Mouse (Mus musculus) stomach, embryonic 14.5 days (tissue): ENCODE data around the gene Serpine2. TPM values are rescaled to one million over a fixed set of nuclear protein-coding genes. Genes with fewer than 3 reads are reported as not detected.

Experiments
- ATAC-seq: fragments of 200-750 bp; cut with Nextera tagmentation; 2 replicates; pipeline ENCODE4 v1.8.0; 2017; ENCODE audit warnings: low read depth, moderate TSS enrichment; ENCODE audit not compliant: insufficient number of reproducible peaks, insufficient read depth, low FRiP score
- H3K27ac ChIP-seq: fragments of 300-500 bp; sonication (generic); 2 replicates; pipeline ENCODE4 v1.5.1; 2014; ENCODE audit warnings: mild to moderate bottlenecking, low read length, moderate library complexity, mixed read lengths
- H3K27me3 ChIP-seq: fragments of 300-500 bp; sonication (generic); 2 replicates; pipeline ENCODE4 v1.6.1; 2014; ENCODE audit warnings: low read length, control low read depth, mixed read lengths; ENCODE audit not compliant: control insufficient read depth, insufficient read depth
- H3K36me3 ChIP-seq: fragments of 300-500 bp; sonication (generic); 2 replicates; pipeline ENCODE4 v1.6.1; 2014; ENCODE audit warnings: mild to moderate bottlenecking, control low read depth, low read length, moderate library complexity, mixed read lengths; ENCODE audit not compliant: control insufficient read depth, insufficient read depth
- H3K4me1 ChIP-seq: fragments of 300-500 bp; sonication (generic); 2 replicates; pipeline ENCODE4 v1.6.1; 2014; ENCODE audit warnings: low read length, control low read depth, mixed read lengths; ENCODE audit not compliant: control insufficient read depth, insufficient read depth
- H3K4me2 ChIP-seq: fragments of 300-500 bp; sonication (generic); replicated peaks from 2 replicates; pipeline ENCODE4 v1.6.1; 2014; ENCODE audit warnings: low read depth, low read length, control low read depth
- H3K4me3 ChIP-seq: fragments of 300-500 bp; sonication (generic); 2 replicates; pipeline ENCODE4 v1.5.1; 2014; ENCODE audit warnings: low read depth, low read length, control low read depth
- H3K9ac ChIP-seq: fragments of 300-500 bp; sonication (generic); replicated peaks from 2 replicates; pipeline ENCODE4 v1.6.1; 2014; ENCODE audit warnings: low read depth, mild to moderate bottlenecking, control low read depth, low read length, moderate library complexity, mixed read lengths
- H3K9me3 ChIP-seq: fragments of 300-500 bp; sonication (generic); 2 replicates; pipeline ENCODE4 v1.6.1; 2016; ENCODE audit warnings: low read depth, low read length, control low read depth; ENCODE audit not compliant: control insufficient read depth
- WGBS: fragments of 180-500 bp; shearing (Covaris S2); extraction: QIAGEN DNeasy Blood & Tissue Kit; methylation state at CpG from one replicate; pipeline ENCODE4 v1.1.7; 2014; 5-methylcytosine and 5-hydroxymethylcytosine counted together
- polyA plus RNA-seq: library from polyadenylated mRNA; unstranded; fragments of >200 nt; fragmentation: Nextera tagmentation; extraction: Ambion mirVana; gene quantifications from 2 replicates; pipeline ENCODE4 v1.2.1, GENCODE M21; 2014

The Serpine2 gene
- polyA plus RNA-seq, 1 experiment from 2014 or later = 127 TPM

DNA sequence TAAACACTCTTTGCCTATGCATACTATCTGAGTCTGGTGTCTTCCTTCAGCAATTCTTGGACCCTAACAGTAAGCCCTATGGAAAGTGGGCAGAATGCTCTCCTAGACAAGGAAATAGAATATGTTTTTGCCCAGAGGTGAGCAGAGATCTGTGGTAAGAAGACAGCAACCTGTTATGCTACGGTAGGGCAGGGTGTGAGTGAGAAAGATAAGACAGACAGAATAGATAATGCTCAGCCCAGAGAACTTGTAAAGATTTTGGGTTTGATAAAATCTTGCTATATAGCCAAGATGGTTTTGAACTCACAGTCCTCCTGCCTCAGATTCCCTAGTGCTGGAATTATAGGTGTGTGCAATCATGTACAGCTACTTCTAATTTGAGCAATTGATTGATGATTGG is 96.5 kb downstream of the Serpine2 start:
- H3K4me3 ChIP-seq = no peak overlapping the region
- no peaks in the 10 kb centered on the region for H3K9me3 ChIP-seq
- H3K27me3 ChIP-seq = no peaks in the 10 kb centered on the region
- H3K9ac ChIP-seq = no peak overlapping the region
- H3K4me1 ChIP-seq = peaks cover 8% of the 10 kb centered on the region; the same call in 1 of the 2 replicates
- no peak for ATAC-seq
- WGBS = 73% methylated on average over 1 of the region's 1 CpGs
- H3K27ac ChIP-seq = no peak overlapping the region
- no peak overlapping the region for H3K4me2 ChIP-seq
- H3K36me3 ChIP-seq = no peaks in the 10 kb centered on the region

GRCm38 (mm10) chr1:79764031-79764430 is 96.9 kb downstream of the Serpine2 start:
- Histone ChIP-seq H3K4me1 (peaks cover 8% of the 10 kb centered on the region; the same call in 1 of the 2 replicates), H3K27ac (no peak overlapping the region), H3K9me3 (no peaks in the 10 kb centered on the region), H3K4me2 (no peak overlapping the region), H3K27me3 (no peaks in the 10 kb centered on the region), H3K9ac (no peak overlapping the region), H3K36me3 (no peaks in the 10 kb centered on the region), H3K4me3 (no peak overlapping the region)
- no peak for ATAC-seq
- 87% methylated on average over 2 of the region's 2 CpGs for WGBS

GRCm38 (mm10) chr1:79762282-79763250 is 98.4 kb downstream of the Serpine2 start:
- no peak overlapping the region; the same call in 1 of the 2 replicates for H3K4me3 ChIP-seq
- H3K4me1 ChIP-seq = peaks cover 8% of the 10 kb centered on the region; the same call in 1 of the 2 replicates
- H3K9ac ChIP-seq = no peak overlapping the region
- H3K27me3 ChIP-seq = no peaks in the 10 kb centered on the region
- ATAC-seq = no peak
- peak overlapping the region; percentile 85 for H3K4me2 ChIP-seq
- WGBS = 55% methylated on average over 16 of the region's 16 CpGs
- H3K9me3 ChIP-seq = no peaks in the 10 kb centered on the region
- no peak overlapping the region for H3K27ac ChIP-seq
- H3K36me3 ChIP-seq = no peaks in the 10 kb centered on the region

GRCm38 (mm10) chr1:79761917-79762271 is 99.1 kb downstream of the Serpine2 start:
- peak overlapping the region; percentile 85 for H3K4me2 ChIP-seq
- peak overlapping the region; percentile 85 for H3K4me3 ChIP-seq
- ATAC-seq = peak; percentile 21; the same call in 1 of the 2 replicates
- peaks cover 8% of the 10 kb centered on the region; the same call in 1 of the 2 replicates for H3K4me1 ChIP-seq
- no peaks in the 10 kb centered on the region for H3K36me3 ChIP-seq
- H3K27me3 ChIP-seq = no peaks in the 10 kb centered on the region
- H3K27ac ChIP-seq = no peak overlapping the region
- no peaks in the 10 kb centered on the region for H3K9me3 ChIP-seq
- no peak overlapping the region for H3K9ac ChIP-seq
- WGBS = 6% methylated on average over 6 of the region's 6 CpGs

- Histone ChIP-seq H3K4me3 (peak overlapping the region; percentile 85), H3K27ac (no peak overlapping the region), H3K4me1 (peaks cover 8% of the 10 kb centered on the region; the same call in 1 of the 2 replicates), H3K4me2 (peak overlapping the region; percentile 85), H3K36me3 (no peaks in the 10 kb centered on the region), H3K9me3 (no peaks in the 10 kb centered on the region), H3K9ac (peak overlapping the region; percentile 71), H3K27me3 (no peaks in the 10 kb centered on the region)
- WGBS = under 1% methylated on average over 65 of the region's 65 CpGs
- ATAC-seq = peak; percentile 95
Observed at GRCm38 (mm10) chr1:79761106-79761916, 99.7 kb downstream of the Serpine2 start.

- no peak for ATAC-seq
Observed at GRCm38 (mm10) chr1:79760656-79761055, 100.3 kb downstream of the Serpine2 start.

GRCm38 (mm10) chr1:79759436-79759972 is 101.5 kb downstream of the Serpine2 start:
- H3K4me2 ChIP-seq = no peak overlapping the region; the same call in 1 of the 2 replicates
- WGBS = 71% methylated on average over 5 of the region's 5 CpGs
- no peaks in the 10 kb centered on the region for H3K36me3 ChIP-seq
- no peak overlapping the region for H3K27ac ChIP-seq
- no peak for ATAC-seq
- no peaks in the 10 kb centered on the region for H3K9me3 ChIP-seq
- no peaks in the 10 kb centered on the region for H3K27me3 ChIP-seq
- H3K9ac ChIP-seq = no peak overlapping the region
- H3K4me1 ChIP-seq = peaks cover 8% of the 10 kb centered on the region; the same call in 1 of the 2 replicates
- H3K4me3 ChIP-seq = no peak overlapping the region

More at GRCm38 (mm10) chr1:79760656-79761055, 100.3 kb downstream of the Serpine2 start:
- Histone ChIP-seq H3K9me3 (no peaks in the 10 kb centered on the region), H3K4me2 (peak overlapping the region; percentile 85), H3K4me1 (peaks cover 8% of the 10 kb centered on the region; the same call in 1 of the 2 replicates), H3K27me3 (no peaks in the 10 kb centered on the region), H3K27ac (no peak overlapping the region), H3K4me3 (peak overlapping the region; percentile 85), H3K36me3 (no peaks in the 10 kb centered on the region), H3K9ac (peak overlapping the region; percentile 71)
- 7% methylated on average over 11 of the region's 11 CpGs for WGBS

- no peaks in the 10 kb centered on the region for H3K27me3 ChIP-seq
- H3K9me3 ChIP-seq = no peaks in the 10 kb centered on the region
- 31% methylated on average over 2 of the region's 2 CpGs for WGBS
- H3K4me3 ChIP-seq = no peak overlapping the region
- no peak overlapping the region for H3K9ac ChIP-seq
- H3K4me2 ChIP-seq = no peak overlapping the region
- no peaks in the 10 kb centered on the region for H3K36me3 ChIP-seq
- H3K4me1 ChIP-seq = peaks cover 8% of the 10 kb centered on the region; the same call in 1 of the 2 replicates
- H3K27ac ChIP-seq = no peak overlapping the region
- ATAC-seq = no peak
Observed at GRCm38 (mm10) chr1:79759006-79759405, 102.0 kb downstream of the Serpine2 start.
